Comparison of ENCODE assay signal across 12 mouse cellular contexts in the genomic region with DNA sequence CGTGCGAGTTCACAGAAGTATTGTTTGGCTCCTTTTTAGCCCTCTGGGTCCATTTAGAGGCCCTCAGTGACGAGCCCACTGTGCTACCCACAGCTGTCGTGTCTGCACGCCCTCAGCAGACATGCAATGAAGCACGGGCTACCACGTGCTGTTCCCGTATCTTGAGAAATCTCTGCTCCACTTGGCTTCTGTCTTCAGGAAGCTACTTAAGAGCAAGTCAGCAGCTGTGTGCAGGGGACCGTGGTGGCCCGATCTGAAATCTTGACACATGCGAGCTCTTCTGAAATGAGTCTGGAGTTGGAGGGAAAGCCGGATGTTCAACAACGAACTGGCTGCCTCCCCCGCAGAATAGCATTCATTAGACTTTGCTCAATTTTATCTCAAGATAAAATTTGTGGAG. TPM values are rescaled to one million over a fixed set of nuclear protein-coding genes. Genes with fewer than 3 reads are reported as not detected.
DNase-seq lines count a peak whose midpoint lies in the region; ATAC-seq and TF ChIP-seq lines count a peak whose summit lies in the region.
"Had no signal": no experiment of that assay in that cellular context is flagged by ENCODE, and none has a peak within 500 bp of the region (broad histone marks: within the 10 kb centered on the region; RNA-seq: fewer than 3 reads in every experiment).

No protein-coding gene starts in this region.

- peak overlapping the region; percentile 14; the same call in 1 of the 2 replicates for H3K9ac ChIP-seq in heart, embryonic 13.5 days
- no peak overlapping the region for H3K9ac ChIP-seq in limb, embryonic 14.5 days (ENCODE audit: low read depth, low read length, severe bottlenecking)
- H3K9ac ChIP-seq: embryonic facial prominence, embryonic 13.5 days; forebrain, postnatal 0 days had no signal

- no peak overlapping the region for H3K4me3 ChIP-seq in heart, embryonic 13.5 days
- no peak overlapping the region for H3K4me3 ChIP-seq in heart, embryonic 10.5 days
- H3K4me3 ChIP-seq in limb, embryonic 14.5 days (replicated peaks; ENCODE audit: low read length) = no peak overlapping the region
- H3K4me3 ChIP-seq: embryonic facial prominence, embryonic 13.5 days had no signal

- no peak for ATAC-seq in heart, embryonic 13.5 days (ENCODE audit: extremely low read depth, insufficient number of reproducible peaks, low FRiP score, low TSS enrichment)
- peak; percentile 60 for ATAC-seq in Patski
- ATAC-seq in limb, embryonic 14.5 days (ENCODE audit: low FRiP score, low read depth) = 0 out of 2 replicates have a peak, but pooled peaks have one; percentile 34
- ATAC-seq: forebrain, postnatal 0 days had no signal

- H3K4me1 ChIP-seq in heart, embryonic 13.5 days = peaks cover 37% of the 10 kb centered on the region
- peaks cover 14% of the 10 kb centered on the region for H3K4me1 ChIP-seq in heart, embryonic 10.5 days
- peaks cover 6% of the 10 kb centered on the region; the same call in 1 of the 2 replicates for H3K4me1 ChIP-seq in limb, embryonic 14.5 days (ENCODE audit: control insufficient read depth, insufficient read depth, low read length)

- no peak for TF ChIP-seq CTCF in Patski (IDR thresholded peaks at IDR 0.05)

- H3K27ac ChIP-seq in heart, embryonic 13.5 days (replicated peaks) = peak overlapping the region; percentile 59
- no peak overlapping the region for H3K27ac ChIP-seq in heart, embryonic 10.5 days
- no peak overlapping the region for H3K27ac ChIP-seq in limb, embryonic 14.5 days (replicated peaks; ENCODE audit: low read depth, low read length)
- H3K27ac ChIP-seq: embryonic facial prominence, embryonic 13.5 days had no signal

- in situ Hi-C loops in Patski (cut with MboI; ENCODE audit: low pct_unique_long_range_greater_than_20kb) = no loop called here

- H3K9me3 ChIP-seq in heart, embryonic 13.5 days = peaks cover 3% of the 10 kb centered on the region; the same call in 1 of the 2 replicates
- H3K9me3 ChIP-seq in heart, embryonic 10.5 days = no peaks in the 10 kb centered on the region
- H3K9me3 ChIP-seq in limb, embryonic 14.5 days (ENCODE audit: control insufficient read depth, low read length) = no peaks in the 10 kb centered on the region
- H3K9me3 ChIP-seq: embryonic facial prominence, embryonic 13.5 days had no signal

- WGBS in heart, embryonic 13.5 days = 52% methylated on average over 14 of the region's 14 CpGs
- 65% methylated on average over 14 of the region's 14 CpGs for WGBS in heart, embryonic 10.5 days
- WGBS in limb, embryonic 14.5 days = 69% methylated on average over 14 of the region's 14 CpGs

- no peak for DNase-seq in heart, embryonic 10.5 days (ENCODE audit: low spot score)
- DNase-seq in Patski (ENCODE audit: low read depth, low spot score) = no peak
- peak; percentile 45 for DNase-seq in kidney, adult 11 months
- no peak for DNase-seq in limb, embryonic 14.5 days (ENCODE audit: low spot score)
- no peak for DNase-seq in layer of hippocampus, postnatal 14 days (ENCODE audit: low spot score in 2 of 2)
- no peak for DNase-seq in urinary bladder, adult 2 months (ENCODE audit: low spot score)
- no peak for DNase-seq in thymus, postnatal 10 days (ENCODE audit: low spot score in 2 of 2)
- DNase-seq: cerebellum, adult 9-11 months; forebrain, postnatal 0 days; thymus, postnatal 14 days had no signal

- no peaks in the 10 kb centered on the region; the same call in 1 of the 2 replicates for H3K27me3 ChIP-seq in heart, embryonic 13.5 days (replicated peaks)
- peaks cover 6% of the 10 kb centered on the region; the same call in 1 of the 2 replicates for H3K27me3 ChIP-seq in heart, embryonic 10.5 days (ENCODE audit: insufficient read depth, poor library complexity, severe bottlenecking)
- no peaks in the 10 kb centered on the region for H3K27me3 ChIP-seq in Patski
- no peaks in the 10 kb centered on the region for H3K27me3 ChIP-seq in limb, embryonic 14.5 days (ENCODE audit: control insufficient read depth, insufficient read depth, low read length)

- H3K36me3 ChIP-seq in heart, embryonic 13.5 days = no peaks in the 10 kb centered on the region
- H3K36me3 ChIP-seq in heart, embryonic 10.5 days = no peaks in the 10 kb centered on the region
- H3K36me3 ChIP-seq in limb, embryonic 14.5 days (ENCODE audit: control insufficient read depth, insufficient read depth, low read length) = no peaks in the 10 kb centered on the region
- H3K36me3 ChIP-seq: embryonic facial prominence, embryonic 13.5 days had no signal

- CTCF ChIA-PET in Patski (lab: Charles Lee) = interaction anchor here (1.4 kb wide), 1 partner anchor 27 kb away, joined by 4 read pairs; no protein-coding TSS in a partner anchor

- no peak for TF ChIP-seq POLR2A in limb, embryonic 14.5 days (IDR thresholded peaks at IDR 0.05; ENCODE audit: borderline replicate concordance, extremely low read depth, insufficient read depth, insufficient read length)

- H3K4me2 ChIP-seq in heart, embryonic 13.5 days = peak overlapping the region; percentile 20
- no peak overlapping the region for H3K4me2 ChIP-seq in limb, embryonic 14.5 days (replicated peaks; ENCODE audit: low read depth, low read length, severe bottlenecking)
- H3K4me2 ChIP-seq: embryonic facial prominence, embryonic 13.5 days had no signal

- POLR2A ChIA-PET in Patski (lab: Charles Lee) = interaction anchor here (1.2 kb wide), 1 partner anchor 19 kb away, joined by 4 read pairs; no protein-coding TSS in a partner anchor

RNA-seq across cellular contexts. Expression of a gene that starts 43.3 kb away (rescaled TPM):
- 34.6 and 36.9 TPM in 2 replicates for polyA plus RNA-seq in heart, embryonic 13.5 days (2015; fragmentation: Nextera tagmentation; extraction: Ambion mirVana)
- polyA plus RNA-seq in heart, embryonic 10.5 days (2016; fragmentation: Nextera tagmentation; extraction: Ambion mirVana) = 53.1 TPM in 2 replicates
- 53.2 TPM for polyA plus RNA-seq in Patski (2021)
- polyA plus RNA-seq in limb, embryonic 14.5 days (2012; rRNA removed) = 12.0 and 17.0 TPM in 2 replicates
- polyA plus RNA-seq in limb, embryonic 14.5 days (2014; fragmentation: Nextera tagmentation; extraction: Ambion mirVana) = 30.7 and 33.1 TPM in 2 replicates
- total RNA-seq in layer of hippocampus, postnatal 14 days (2021) = 10 to 100 TPM; 39.9 to 44.5 TPM
- polyA plus RNA-seq in urinary bladder, adult 2 months (2012; rRNA removed) = 19.8 and 21.3 TPM in 2 replicates
